Comparison of ENCODE assay signal across 24 mouse cellular contexts in the genomic region with DNA sequence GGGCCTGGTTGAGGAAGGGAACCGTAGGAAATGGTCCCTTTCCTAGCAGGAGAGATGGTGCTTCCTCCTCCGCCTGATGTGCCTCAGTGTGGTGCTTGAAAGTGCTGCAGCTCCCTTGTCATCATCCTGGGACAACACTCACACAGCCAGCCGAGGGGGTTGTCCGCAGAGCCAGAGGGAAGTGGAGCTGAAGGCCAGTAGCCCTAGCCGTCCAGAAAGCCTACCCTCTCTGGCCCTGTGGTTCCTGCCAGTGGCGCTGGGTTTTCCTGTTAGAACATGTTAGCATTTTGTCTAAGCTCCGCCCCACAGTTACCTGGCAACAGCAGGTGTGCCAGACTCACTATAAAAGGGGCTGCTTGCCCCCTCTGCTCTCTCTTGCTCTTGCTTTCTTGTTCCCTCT. TPM values are rescaled to one million over a fixed set of nuclear protein-coding genes. Genes with fewer than 3 reads are reported as not detected.
DNase-seq lines count a peak whose midpoint lies in the region; ATAC-seq and TF ChIP-seq lines count a peak whose summit lies in the region.
"Had no signal": no experiment of that assay in that cellular context is flagged by ENCODE, and none has a peak within 500 bp of the region (broad histone marks: within the 10 kb centered on the region; RNA-seq: fewer than 3 reads in every experiment).

No protein-coding gene starts in this region.

- H3K4me1 ChIP-seq in heart, embryonic 11.5 days (ENCODE audit: control insufficient read depth, insufficient read depth, low read length): no peaks in the 10 kb centered on the region; the same call in 1 of the 2 replicates
- peaks cover 5% of the 10 kb centered on the region; the same call in 1 of the 2 replicates for H3K4me1 ChIP-seq in lung, embryonic 15.5 days
- H3K4me1 ChIP-seq in ES-E14 (ENCODE audit: control insufficient read depth in 2 of 2, insufficient read depth in 2 of 2, low read length in 2 of 2, poor library complexity in 1 of 2): peaks cover 6 to 16% of the 10 kb centered on the region in 2 experiments; a peak in 3 of 4 replicates
- H3K4me1 ChIP-seq: liver, embryonic 13.5 days; midbrain, embryonic 13.5 days; neural tube, embryonic 15.5 days had no signal

- H3K36me3 ChIP-seq in heart, embryonic 11.5 days (ENCODE audit: control insufficient read depth, insufficient read depth, low read length): no peaks in the 10 kb centered on the region
- no peaks in the 10 kb centered on the region for H3K36me3 ChIP-seq in lung, embryonic 15.5 days
- no peaks in the 10 kb centered on the region for H3K36me3 ChIP-seq in ES-E14 (ENCODE audit: control insufficient read depth, insufficient read depth, low read length, poor library complexity, severe bottlenecking)
- H3K36me3 ChIP-seq: heart, embryonic 10.5 days; liver, embryonic 13.5 days; midbrain, embryonic 13.5 days; neural tube, embryonic 15.5 days had no signal

- H3K9me3 ChIP-seq in heart, embryonic 11.5 days (replicated peaks; ENCODE audit: control insufficient read depth, low read length): no peaks in the 10 kb centered on the region
- H3K9me3 ChIP-seq in lung, embryonic 15.5 days: no peaks in the 10 kb centered on the region
- no peaks in the 10 kb centered on the region for H3K9me3 ChIP-seq in ES-E14 (ENCODE audit: control insufficient read depth, insufficient read depth, low read depth, low read length)
- H3K9me3 ChIP-seq: heart, embryonic 10.5 days; liver, embryonic 13.5 days; midbrain, embryonic 13.5 days; neural tube, embryonic 15.5 days had no signal

- in situ Hi-C loops in ES-E14 (cut with MboI; ENCODE audit: low sequenced_read_pairs in 2 of 2, unreplicated experiment in 2 of 2): no loop called here

- peak overlapping the region; percentile 29; the same call in 1 of the 2 replicates for H3K4me2 ChIP-seq in heart, embryonic 11.5 days
- H3K4me2 ChIP-seq in lung, embryonic 15.5 days: 0 out of 2 replicates have a peak overlapping the region, but pooled peaks have one; percentile 9
- H3K4me2 ChIP-seq: liver, embryonic 13.5 days; midbrain, embryonic 13.5 days; neural tube, embryonic 15.5 days had no signal

- H3K27ac ChIP-seq in heart, embryonic 11.5 days (ENCODE audit: low read depth, low read length): no peak overlapping the region
- no peak overlapping the region for H3K27ac ChIP-seq in lung, embryonic 15.5 days
- peak overlapping the region; percentile 72; the same call in 1 of the 2 replicates for H3K27ac ChIP-seq in ES-E14 (ENCODE audit: insufficient read depth, low read depth, low read length, poor library complexity, severe bottlenecking)
- H3K27ac ChIP-seq: gastrocnemius, adult 2 months; heart, embryonic 10.5 days; liver, embryonic 13.5 days; midbrain, embryonic 13.5 days; neural tube, embryonic 15.5 days had no signal

- no peak for DNase-seq in heart, adult 9 months (ENCODE audit: low spot score in 2 of 2)
- DNase-seq in lung, postnatal 10 days: no peak
- DNase-seq in ES-E14 (ENCODE audit: low read depth, low spot score): no peak
- DNase-seq in left cerebral cortex, postnatal 36 days (ENCODE audit: low spot score in 2 of 2): no peak
- no peak for DNase-seq in gastrocnemius, postnatal 4 days (ENCODE audit: low spot score in 2 of 2)
- DNase-seq: cerebellum, postnatal 10 days; gastrocnemius, adult 2 months; layer of hippocampus, postnatal 36 days; left cerebral cortex, postnatal 4 days; liver, embryonic 13.5 days; lung, postnatal 36 days; thymus, postnatal 25 days had no signal

- intact Hi-C loops in left cerebral cortex, postnatal 36 days (cut with DNase I): no loop called here

- ATAC-seq in heart, embryonic 11.5 days (replicated peaks; ENCODE audit: insufficient number of reproducible peaks, low FRiP score, low TSS enrichment): no peak
- no peak for ATAC-seq in lung, embryonic 15.5 days (ENCODE audit: borderline replicate concordance, extremely low read depth, low FRiP score, low TSS enrichment)
- peak; percentile 64 for ATAC-seq in megakaryocyte, adult 5-6 weeks (ENCODE audit: poor library complexity, severe bottlenecking)
- ATAC-seq: forebrain, embryonic 16.5 days; midbrain, embryonic 13.5 days had no signal

- H3K9ac ChIP-seq in heart, embryonic 11.5 days (ENCODE audit: low read depth, low read length): no peak overlapping the region
- no peak overlapping the region for H3K9ac ChIP-seq in lung, embryonic 15.5 days
- H3K9ac ChIP-seq in ES-E14 (ENCODE audit: insufficient read depth, low read depth, low read length, poor library complexity, severe bottlenecking): peak overlapping the region; percentile 69
- H3K9ac ChIP-seq: liver, embryonic 13.5 days; midbrain, embryonic 13.5 days; neural tube, embryonic 15.5 days had no signal

- 21% methylated on average over 7 of the region's 7 CpGs for WGBS in heart, embryonic 11.5 days (ENCODE audit: insufficient replicate concordance)
- WGBS in lung, embryonic 15.5 days: 33% methylated on average over 7 of the region's 7 CpGs

- no peak overlapping the region for H3K4me3 ChIP-seq in heart, embryonic 11.5 days (ENCODE audit: low read depth, low read length)
- H3K4me3 ChIP-seq in lung, embryonic 15.5 days: no peak overlapping the region
- H3K4me3 ChIP-seq in ES-E14 (ENCODE audit: insufficient read depth in 1 of 2, low read depth in 1 of 2, low read length in 2 of 2, poor library complexity in 1 of 2, severe bottlenecking in 1 of 2): peak overlapping the region; percentile 36 to 38
- H3K4me3 ChIP-seq: erythroblast, embryonic 14.5 days; gastrocnemius, adult 2 months; heart, embryonic 10.5 days; liver, embryonic 13.5 days; midbrain, embryonic 13.5 days; myocyte; neural tube, embryonic 15.5 days had no signal

- no peaks in the 10 kb centered on the region for H3K27me3 ChIP-seq in heart, embryonic 11.5 days (ENCODE audit: control insufficient read depth, insufficient read depth, low read length)
- H3K27me3 ChIP-seq in lung, embryonic 15.5 days: no peaks in the 10 kb centered on the region
- H3K27me3 ChIP-seq: liver, embryonic 13.5 days; midbrain, embryonic 13.5 days; neural tube, embryonic 15.5 days had no signal

TF ChIP-seq in ES-E14, 5 proteins besides CTCF, POLR2A, EP300 and RAD21:
- TF ChIP-seq HCFC1 (IDR thresholded peaks at IDR 0.05; ENCODE audit: borderline replicate concordance, insufficient read depth, low read length) (no peak), ZC3H11A (IDR thresholded peaks at IDR 0.05; ENCODE audit: borderline replicate concordance, low read depth, low read length) (no peak), ZNF384 (IDR thresholded peaks at IDR 0.05; ENCODE audit: low read depth, low read length) (no peak)

RNA-seq across cellular contexts. Expression of a gene that starts 8.1 kb away (rescaled TPM):
- 21.0 and 22.2 TPM in 2 replicates for polyA plus RNA-seq in heart, embryonic 11.5 days (2014; fragmentation: Nextera tagmentation; extraction: Ambion mirVana)
- polyA plus RNA-seq in lung, embryonic 15.5 days (2015; fragmentation: Nextera tagmentation; extraction: Ambion mirVana): 24.2 TPM in 2 replicates
- 44.2 and 47.6 TPM in 2 replicates for total RNA-seq in ES-E14 (2012; rRNA removed)
- total RNA-seq in megakaryocyte, adult 5-6 weeks (2015): 26.2 and 38.3 TPM in 2 replicates
- total RNA-seq in megakaryocyte, adult 5-6 weeks (2017): 25.0 and 31.4 TPM in 2 replicates
- 10 to 100 TPM; 47.4 to 57.4 TPM for total RNA-seq in left cerebral cortex, postnatal 36 days (2021)
- 10 to 100 TPM; 35.2 to 43.6 TPM for total RNA-seq in gastrocnemius, postnatal 4 days (2021)

RNA-seq across cellular contexts. Expression of a gene that starts 46.7 kb away (rescaled TPM):
- 17.3 and 18.7 TPM in 2 replicates for polyA plus RNA-seq in heart, embryonic 11.5 days (2014; fragmentation: Nextera tagmentation; extraction: Ambion mirVana)
- 35.8 and 36.7 TPM in 2 replicates for polyA plus RNA-seq in lung, embryonic 15.5 days (2015; fragmentation: Nextera tagmentation; extraction: Ambion mirVana)
- 21.3 and 28.2 TPM in 2 replicates for total RNA-seq in ES-E14 (2012; rRNA removed)
- 11.8 and 13.1 TPM in 2 replicates for total RNA-seq in megakaryocyte, adult 5-6 weeks (2015)
- 42.2 and 44.2 TPM in 2 replicates for total RNA-seq in megakaryocyte, adult 5-6 weeks (2017)
- 10 to 100 TPM; 24.8 to 29.8 TPM for total RNA-seq in left cerebral cortex, postnatal 36 days (2021)
- total RNA-seq in gastrocnemius, postnatal 4 days (2021): 10 to 100 TPM; 15.0 to 16.1 TPM

RNA-seq across cellular contexts. Expression of a gene that starts 52.7 kb away (rescaled TPM):
- not detected in 2 replicates for polyA plus RNA-seq in heart, embryonic 11.5 days (2014; fragmentation: Nextera tagmentation; extraction: Ambion mirVana)
- 0.11 TPM in 1 of 2 replicates, not detected in the other for polyA plus RNA-seq in lung, embryonic 15.5 days (2015; fragmentation: Nextera tagmentation; extraction: Ambion mirVana)
- total RNA-seq in ES-E14 (2012; rRNA removed): not detected in 2 replicates
- total RNA-seq in megakaryocyte, adult 5-6 weeks (2015): not detected in 2 replicates
- total RNA-seq in megakaryocyte, adult 5-6 weeks (2017): not detected in 2 replicates
- not detected for total RNA-seq in left cerebral cortex, postnatal 36 days (2021)
- 1 to 10 TPM; 3.2 to 5.4 TPM for total RNA-seq in gastrocnemius, postnatal 4 days (2021)
- total RNA-seq: left cerebral cortex, postnatal 4 days had no signal
- polyA plus RNA-seq: embryonic facial prominence, embryonic 11.5 days; erythroblast, embryonic 14.5 days; forebrain, embryonic 16.5 days; heart, embryonic 10.5 days; hindbrain, embryonic 11.5 days; kidney, embryonic 14.5 days; liver, embryonic 13.5 days; myocyte; neural tube, embryonic 15.5 days had no signal

Comparison
In these comparisons a context has a peak if more than half of its experiments do, and no peak if none do; other contexts are left out.
1. H3K4me3 ChIP-seq: peak in ES-E14 (2 of 2); none in heart, embryonic 11.5 days (single experiment) and lung, embryonic 15.5 days (single experiment).